Mouse (Mus musculus) forelimb bud, embryonic 11.5 days (tissue): Measurements from ENCODE around the gene Lsm14a.
"Not testable (repeated sequence)": the region's sequence is repeated elsewhere in the genome, so short reads cannot be mapped to it uniquely, and the experiment has no call there.

Source experiments
- DNase-seq: peaks from one replicate; pipeline ENCODE4 v3.0.0-alpha.2; 2012; ENCODE audit warnings: low read depth, low spot score

The Lsm14a gene

GRCm38 (mm10) chr7:34373906-34374305 is 19.2 kb downstream of the Lsm14a start:
- peak; percentile 32 for DNase-seq

- no peak for DNase-seq
Measured at GRCm38 (mm10) chr7:34355629-34356028, 37.5 kb downstream of the Lsm14a start.

GRCm38 (mm10) chr7:34351997-34352396 is 41.1 kb downstream of the Lsm14a start:
- DNase-seq: no peak

GRCm38 (mm10) chr7:34350166-34350565 is 42.9 kb downstream of the Lsm14a start:
- DNase-seq: no peak

- DNase-seq: no peak
Measured at GRCm38 (mm10) chr7:34348011-34348410, 45.1 kb downstream of the Lsm14a start.

- no peak for DNase-seq
Measured at GRCm38 (mm10) chr7:34347041-34347440, 46.1 kb downstream of the Lsm14a start.

GRCm38 (mm10) chr7:34346505-34346904 is 46.6 kb downstream of the Lsm14a start:
- DNase-seq: no peak

- DNase-seq: no peak
Measured at GRCm38 (mm10) chr7:34342040-34342793, 50.9 kb downstream of the Lsm14a start.

- no peak for DNase-seq
Measured at GRCm38 (mm10) chr7:34340841-34341240, 52.3 kb downstream of the Lsm14a start.

GRCm38 (mm10) chr7:34339164-34339489 is 54.0 kb downstream of the Lsm14a start:
- peak; percentile 28 for DNase-seq

GRCm38 (mm10) chr7:34338445-34339163 is 54.5 kb downstream of the Lsm14a start:
- DNase-seq: peak; percentile 34

GRCm38 (mm10) chr7:34337268-34337667 is 55.8 kb downstream of the Lsm14a start:
- DNase-seq: no peak

- DNase-seq: not testable (repeated sequence)
Measured at GRCm38 (mm10) chr7:34336545-34336944, 56.6 kb downstream of the Lsm14a start.

- no peak for DNase-seq
Measured at GRCm38 (mm10) chr7:34327493-34327892, 65.6 kb downstream of the Lsm14a start.

GRCm38 (mm10) chr7:34324857-34325256 is 68.3 kb downstream of the Lsm14a start:
- no peak for DNase-seq

- DNase-seq: no peak
Measured at GRCm38 (mm10) chr7:34324005-34324404, 69.1 kb downstream of the Lsm14a start.

- no peak for DNase-seq
Measured at GRCm38 (mm10) chr7:34323351-34323750, 69.8 kb downstream of the Lsm14a start.

GRCm38 (mm10) chr7:34321958-34322357 is 71.2 kb downstream of the Lsm14a start:
- no peak for DNase-seq

GRCm38 (mm10) chr7:34321119-34321518 is 72.0 kb downstream of the Lsm14a start:
- no peak for DNase-seq

- no peak for DNase-seq
Measured at GRCm38 (mm10) chr7:34319957-34320356, 73.2 kb downstream of the Lsm14a start.

GRCm38 (mm10) chr7:34319123-34319522 is 74.0 kb downstream of the Lsm14a start:
- no peak for DNase-seq

- no peak for DNase-seq
Measured at GRCm38 (mm10) chr7:34317901-34318476, 75.1 kb downstream of the Lsm14a start.

GRCm38 (mm10) chr7:34313443-34313875 is 79.7 kb downstream of the Lsm14a start, which contains the start of gene 4931406P16Rik:
Gene 4931406P16Rik, minus strand, starts transcription at chr7:34313551.
- peak; percentile 80 for DNase-seq
